ENCODE assay signal across 11 mouse cellular contexts in the genomic region with DNA sequence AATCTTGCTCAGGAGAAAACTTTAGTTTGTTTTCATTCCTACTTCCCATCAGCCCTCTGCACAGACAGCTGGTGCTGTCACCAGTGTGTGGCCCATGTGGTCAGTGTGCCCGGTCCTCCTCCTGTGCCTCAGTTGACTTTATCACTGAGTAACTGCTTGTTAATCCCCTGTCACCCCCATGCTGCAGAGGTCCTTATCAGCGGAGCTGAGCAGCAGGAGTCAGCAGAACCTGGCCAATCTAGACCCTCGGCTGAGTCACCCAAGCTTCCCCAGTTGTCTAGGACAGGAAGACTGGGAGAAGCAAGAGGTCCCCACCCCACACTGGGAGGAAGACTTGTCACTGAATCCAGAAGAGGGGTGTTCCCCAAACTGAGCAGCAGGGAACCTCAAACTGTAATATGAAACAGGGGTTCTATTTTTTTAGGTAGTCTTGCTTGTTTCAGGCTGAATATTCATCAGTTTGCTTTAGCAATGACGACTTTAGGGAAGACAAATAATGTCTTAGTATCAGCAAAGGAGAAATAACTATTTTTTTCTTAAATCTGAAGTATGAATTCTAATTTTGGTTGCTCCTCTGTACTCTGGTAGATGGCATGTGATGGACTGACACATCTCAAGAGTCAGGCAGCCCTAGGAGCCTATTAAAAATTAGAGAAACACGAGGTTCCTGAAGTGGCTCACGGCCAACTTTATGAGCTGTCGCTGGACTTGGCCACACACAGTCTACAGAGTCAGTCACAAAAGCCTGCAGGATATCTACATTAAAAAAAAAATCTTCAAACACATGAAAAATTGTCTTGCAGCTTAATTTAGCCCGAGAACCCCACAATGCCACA. TPM values are rescaled to one million over a fixed set of nuclear protein-coding genes. Genes with fewer than 3 reads are reported as not detected.
DNase-seq lines count a peak whose midpoint lies in the region; ATAC-seq and TF ChIP-seq lines count a peak whose summit lies in the region.
"Had no signal": no experiment of that assay in that cellular context is flagged by ENCODE, and none has a peak within 500 bp of the region (broad histone marks: within the 10 kb centered on the region; RNA-seq: fewer than 3 reads in every experiment).

No protein-coding gene starts in this region.

- H3K4me2 ChIP-seq in embryonic facial prominence, embryonic 11.5 days (ENCODE audit: low read depth, low read length), result no peak overlapping the region
- H3K4me2 ChIP-seq in limb, embryonic 13.5 days (replicated peaks), result no peak overlapping the region
- H3K4me2 ChIP-seq: midbrain, embryonic 11.5 days had no signal

- no peak overlapping the region for H3K4me3 ChIP-seq in embryonic facial prominence, embryonic 11.5 days (ENCODE audit: low read depth, low read length)
- H3K4me3 ChIP-seq in embryonic facial prominence, embryonic 10.5 days, result no peak overlapping the region
- peak overlapping the region; percentile 28; the same call in 1 of the 2 replicates for H3K4me3 ChIP-seq in G1E (ENCODE audit: low read depth, low read length)
- no peak overlapping the region for H3K4me3 ChIP-seq in limb, embryonic 13.5 days

- 0 out of 2 replicates have a peak, but pooled peaks have one; percentile 23 for ATAC-seq in embryonic facial prominence, embryonic 11.5 days (replicated peaks; ENCODE audit: insufficient number of reproducible peaks, low FRiP score, low TSS enrichment, low read depth)
- ATAC-seq in G1E (ENCODE audit: extremely low read depth, insufficient number of reproducible peaks, low FRiP score, poor library complexity, severe bottlenecking), result peak; percentile 90
- ATAC-seq in limb, embryonic 13.5 days (ENCODE audit: low FRiP score, low read depth), result no peak

- no peak for DNase-seq in embryonic facial prominence, embryonic 11.5 days (ENCODE audit: low spot score)
- no peak for DNase-seq in embryonic facial prominence, embryonic 10.5 days (ENCODE audit: low spot score)
- DNase-seq in G1E (ENCODE audit: low spot score), result peak; percentile 67
- DNase-seq in cerebellum, postnatal 14 days, result peak; percentile 60 to 65
- no peak for DNase-seq in urinary bladder, adult 2 months (ENCODE audit: low spot score)
- DNase-seq in gastrocnemius, adult 18-20 months (ENCODE audit: low spot score), result no peak
- no peak for DNase-seq in gastrocnemius, postnatal 14 days
- DNase-seq: right cerebral cortex, postnatal 14 days had no signal

- H3K27ac ChIP-seq in embryonic facial prominence, embryonic 11.5 days (replicated peaks; ENCODE audit: low read depth, low read length), result no peak overlapping the region
- H3K27ac ChIP-seq in embryonic facial prominence, embryonic 10.5 days (replicated peaks), result no peak overlapping the region
- peak overlapping the region; percentile 28; the same call in 1 of the 2 replicates for H3K27ac ChIP-seq in limb, embryonic 13.5 days

- H3K9me3 ChIP-seq in embryonic facial prominence, embryonic 11.5 days (replicated peaks; ENCODE audit: control insufficient read depth, low read length), result no peaks in the 10 kb centered on the region
- H3K9me3 ChIP-seq in embryonic facial prominence, embryonic 10.5 days, result no peaks in the 10 kb centered on the region
- no peaks in the 10 kb centered on the region for H3K9me3 ChIP-seq in G1E (replicated peaks)
- no peaks in the 10 kb centered on the region for H3K9me3 ChIP-seq in limb, embryonic 13.5 days

- 80% methylated on average over 8 of the region's 8 CpGs for WGBS in embryonic facial prominence, embryonic 11.5 days
- WGBS in embryonic facial prominence, embryonic 10.5 days, result 87% methylated on average over 8 of the region's 8 CpGs
- WGBS in limb, embryonic 13.5 days, result 49% methylated on average over 8 of the region's 8 CpGs

- no peaks in the 10 kb centered on the region for H3K36me3 ChIP-seq in embryonic facial prominence, embryonic 11.5 days (replicated peaks; ENCODE audit: control insufficient read depth, insufficient read depth, low read depth, low read length)
- H3K36me3 ChIP-seq in embryonic facial prominence, embryonic 10.5 days (replicated peaks), result no peaks in the 10 kb centered on the region
- H3K36me3 ChIP-seq in G1E (replicated peaks), result peaks cover 66% of the 10 kb centered on the region
- H3K36me3 ChIP-seq in limb, embryonic 13.5 days, result peaks cover 5% of the 10 kb centered on the region; the same call in 1 of the 2 replicates

- intact Hi-C loops in gastrocnemius, postnatal 14 days (cut with DNase I; ENCODE audit: low total_unique reads), result no loop called here

- H3K27me3 ChIP-seq in embryonic facial prominence, embryonic 11.5 days (ENCODE audit: control insufficient read depth, insufficient read depth, low read length), result no peaks in the 10 kb centered on the region
- peaks cover 6% of the 10 kb centered on the region; the same call in 1 of the 2 replicates for H3K27me3 ChIP-seq in embryonic facial prominence, embryonic 10.5 days (replicated peaks; ENCODE audit: low read depth, poor library complexity, severe bottlenecking)
- no peaks in the 10 kb centered on the region for H3K27me3 ChIP-seq in G1E (ENCODE audit: insufficient read depth, low read length)
- no peaks in the 10 kb centered on the region for H3K27me3 ChIP-seq in limb, embryonic 13.5 days
- H3K27me3 ChIP-seq: CH12.LX had no signal

- TF ChIP-seq CTCF in G1E (IDR thresholded peaks at IDR 0.05; ENCODE audit: low read depth, low read length), result no peak

- H3K9ac ChIP-seq in embryonic facial prominence, embryonic 11.5 days (replicated peaks; ENCODE audit: low read length), result no peak overlapping the region
- H3K9ac ChIP-seq in limb, embryonic 13.5 days, result no peak overlapping the region

- no peaks in the 10 kb centered on the region; the same call in 1 of the 2 replicates for H3K4me1 ChIP-seq in embryonic facial prominence, embryonic 11.5 days (ENCODE audit: control insufficient read depth, insufficient read depth, low read length)
- peaks cover 29% of the 10 kb centered on the region for H3K4me1 ChIP-seq in embryonic facial prominence, embryonic 10.5 days
- H3K4me1 ChIP-seq in G1E (ENCODE audit: insufficient read depth, low read depth, low read length), result peaks cover 84% of the 10 kb centered on the region
- peaks cover 62% of the 10 kb centered on the region for H3K4me1 ChIP-seq in limb, embryonic 13.5 days

RNA-seq across cellular contexts. Expression of gene Foxo3, which starts 31.9 kb away (rescaled TPM):
- 5.0 and 5.4 TPM in 2 replicates for polyA plus RNA-seq in embryonic facial prominence, embryonic 11.5 days (2014; fragmentation: Nextera tagmentation; extraction: Ambion mirVana)
- 2.8 and 3.3 TPM in 2 replicates for polyA plus RNA-seq in embryonic facial prominence, embryonic 10.5 days (2016; fragmentation: Nextera tagmentation; extraction: Ambion mirVana)
- total RNA-seq in G1E (2014; fragmentation: Nextera tagmentation) (67.1 and 98.4 TPM in 2 replicates), G1E (2017) (39.3 and 45.5 TPM in 2 replicates)
- polyA plus RNA-seq in G1E (2012), result 59.2 and 67.0 TPM in 2 replicates
- 8.1 and 8.5 TPM in 2 replicates for polyA plus RNA-seq in limb, embryonic 13.5 days (2015; fragmentation: Nextera tagmentation; extraction: Ambion mirVana)
- 14.9 and 23.9 TPM in 2 replicates for polyA plus RNA-seq in urinary bladder, adult 2 months (2012; rRNA removed)
- total RNA-seq in gastrocnemius, adult 18-20 months (2021), result 10 to 100 TPM; 23.3 to 29.8 TPM
- total RNA-seq in gastrocnemius, postnatal 14 days (2021), result 10 to 100 TPM; 22.8 to 45.1 TPM

Comparison
In these comparisons a context has a peak if more than half of its experiments do, and no peak if none do; other contexts are left out.
1. DNase-seq: peak in G1E (single experiment) and cerebellum, postnatal 14 days (2 of 2); none in embryonic facial prominence, embryonic 11.5 days (single experiment), embryonic facial prominence, embryonic 10.5 days (single experiment), urinary bladder, adult 2 months (single experiment), gastrocnemius, adult 18-20 months (single experiment) and gastrocnemius, postnatal 14 days (single experiment).